Mouse (Mus musculus) heart, embryonic 12.5 days (tissue): Measurements from ENCODE around the gene Fam131c. TPM values are rescaled to one million over a fixed set of nuclear protein-coding genes. Genes with fewer than 3 reads are reported as not detected.
A peak's percentile ranks its signal among the peaks of the same experiment; 100 is the strongest.

Experiments
- ATAC-seq: fragments of 200-750 bp; cut with Nextera tagmentation; 2 replicates; pipeline ENCODE4 v1.8.0; 2017; ENCODE audit warnings: moderate TSS enrichment, moderate library complexity; ENCODE audit not compliant: insufficient number of reproducible peaks, low FRiP score
- H3K27ac ChIP-seq: fragments of 300-500 bp; sonication (generic); 2 replicates; pipeline ENCODE4 v1.5.1; 2016; ENCODE audit warnings: mild to moderate bottlenecking, moderate library complexity; ENCODE audit not compliant: poor library complexity, severe bottlenecking
- H3K27me3 ChIP-seq: fragments of 300-500 bp; sonication (generic); replicated peaks from 2 replicates; pipeline ENCODE4 v1.6.1; 2016; ENCODE audit warnings: mild to moderate bottlenecking, moderate library complexity
- H3K36me3 ChIP-seq: fragments of 300-500 bp; sonication (generic); 2 replicates; pipeline ENCODE4 v1.6.1; 2016; ENCODE audit warnings: mild to moderate bottlenecking, moderate library complexity
- H3K4me1 ChIP-seq: fragments of 300-500 bp; sonication (generic); replicated peaks from 2 replicates; pipeline ENCODE4 v1.6.1; 2016; ENCODE audit warnings: mild to moderate bottlenecking
- H3K4me2 ChIP-seq: fragments of 300-500 bp; sonication (generic); 2 replicates; pipeline ENCODE4 v1.6.1; 2016; ENCODE audit warnings: mild to moderate bottlenecking, moderate library complexity
- H3K4me3 ChIP-seq: fragments of 300-500 bp; sonication (generic); 2 replicates; pipeline ENCODE4 v1.5.1; 2016; ENCODE audit warnings: mild to moderate bottlenecking
- H3K9ac ChIP-seq: fragments of 300-500 bp; sonication (generic); 2 replicates; pipeline ENCODE4 v1.6.1; 2016; ENCODE audit warnings: mild to moderate bottlenecking, moderate library complexity
- H3K9me3 ChIP-seq: fragments of 300-500 bp; sonication (generic); replicated peaks from 2 replicates; pipeline ENCODE4 v1.6.1; 2016; ENCODE audit warnings: mild to moderate bottlenecking, moderate library complexity
- WGBS: fragments of 180-500 bp; shearing (Covaris S2); methylation state at CpG from one replicate; pipeline ENCODE4 v1.1.7; 2016; 5-methylcytosine and 5-hydroxymethylcytosine counted together
- polyA plus RNA-seq: library from polyadenylated mRNA; unstranded; fragments of >200 nt; fragmentation: Nextera tagmentation; extraction: Ambion mirVana; gene quantifications from 2 replicates; pipeline ENCODE4 v1.2.1, GENCODE M21; 2016

Gene Fam131c
- 0.93 and 1.1 TPM in 2 replicates for polyA plus RNA-seq

- peaks cover 71% of the 10 kb centered on the region for H3K27me3 ChIP-seq
- peaks cover 13% of the 10 kb centered on the region for H3K4me1 ChIP-seq
- under 1% methylated on average over 65 of the region's 71 CpGs for WGBS
- H3K27ac ChIP-seq, result 0 out of 2 replicates have a peak within 1 kb of the TSS, but pooled peaks have one; percentile 5
- no peaks in the 10 kb centered on the region for H3K9me3 ChIP-seq
- peak within 1 kb of the TSS; percentile 100 for H3K4me2 ChIP-seq
- no peak for ATAC-seq
- H3K9ac ChIP-seq, result peak within 1 kb of the TSS; percentile 79
- no peaks in the 10 kb centered on the region for H3K36me3 ChIP-seq
- peak within 1 kb of the TSS; percentile 69 for H3K4me3 ChIP-seq
Observed at GRCm38 (mm10) chr4:141367997-141368791, at the start of gene Fam131c. TSS of gene Fam131c (plus strand) at chr4:141368220.

DNA sequence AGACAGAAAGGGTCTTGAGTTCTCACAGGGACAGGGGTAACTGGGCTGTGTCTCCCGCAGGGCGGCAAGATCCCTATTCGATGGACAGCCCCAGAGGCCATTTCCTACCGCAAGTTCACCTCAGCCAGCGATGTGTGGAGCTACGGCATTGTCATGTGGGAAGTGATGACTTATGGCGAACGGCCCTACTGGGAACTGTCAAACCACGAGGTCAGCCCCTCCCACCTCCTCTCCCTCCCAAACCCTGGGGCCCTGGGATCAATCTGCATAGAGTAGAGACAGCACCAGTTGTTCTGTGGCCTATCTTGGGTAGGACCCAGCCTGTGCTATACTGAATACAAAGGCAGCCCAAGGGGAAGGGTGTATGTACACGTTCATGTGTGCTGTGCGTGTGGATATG is 45.5 kb upstream of the Fam131c start:
- no peak overlapping the region for H3K27ac ChIP-seq

GRCm38 (mm10) chr4:141324771-141325191 is 43.2 kb upstream of the Fam131c start:
- H3K27ac ChIP-seq, result peak overlapping the region; percentile 63; the same call in 1 of the 2 replicates
- H3K4me3 ChIP-seq, result no peak overlapping the region
- no peak for ATAC-seq
- H3K27me3 ChIP-seq, result no peaks in the 10 kb centered on the region
- H3K9ac ChIP-seq, result no peak overlapping the region
- 67% methylated on average over 6 of the region's 6 CpGs for WGBS
- no peaks in the 10 kb centered on the region for H3K9me3 ChIP-seq
- H3K36me3 ChIP-seq, result peaks cover 70% of the 10 kb centered on the region
- no peak overlapping the region for H3K4me2 ChIP-seq
- peaks cover 37% of the 10 kb centered on the region for H3K4me1 ChIP-seq

More for the DNA sequence above, 45.5 kb upstream of the Fam131c start:
- Histone ChIP-seq H3K27me3 (no peaks in the 10 kb centered on the region), H3K4me3 (no peak overlapping the region), H3K9ac (no peak overlapping the region), H3K36me3 (peaks cover 75% of the 10 kb centered on the region), H3K4me1 (peaks cover 37% of the 10 kb centered on the region), H3K9me3 (no peaks in the 10 kb centered on the region), H3K4me2 (no peak overlapping the region)
- 77% methylated on average over 11 of the region's 11 CpGs for WGBS
- ATAC-seq, result no peak

DNA sequence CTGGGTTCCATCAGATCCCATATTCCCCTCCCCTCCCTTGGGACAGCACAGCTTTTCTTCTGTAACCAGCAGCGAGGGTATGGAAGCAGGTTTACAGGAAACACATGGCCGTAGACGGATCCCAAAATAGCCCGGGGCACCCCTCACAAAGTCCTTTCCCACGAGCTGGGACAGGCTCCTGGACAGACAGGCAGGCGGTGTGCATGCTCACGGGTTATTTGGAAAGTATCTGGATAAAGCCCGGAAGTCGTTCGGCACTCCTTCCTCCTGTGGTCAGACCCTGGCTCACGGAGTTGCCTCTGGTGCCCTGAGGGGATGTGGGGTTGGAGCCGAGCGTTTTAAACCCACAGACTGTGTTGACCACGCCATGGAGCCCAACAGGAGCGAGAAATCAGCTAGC is 42.4 kb upstream of the Fam131c start:
- H3K9ac ChIP-seq, result 0 out of 2 replicates have a peak overlapping the region, but pooled peaks have one; percentile 0
- no peak overlapping the region for H3K4me2 ChIP-seq
- no peak overlapping the region for H3K4me3 ChIP-seq
- 28% methylated on average over 15 of the region's 15 CpGs for WGBS
- H3K4me1 ChIP-seq, result peaks cover 37% of the 10 kb centered on the region
- H3K36me3 ChIP-seq, result peaks cover 65% of the 10 kb centered on the region
- H3K9me3 ChIP-seq, result no peaks in the 10 kb centered on the region
- peak; percentile 16; the same call in 1 of the 2 replicates for ATAC-seq
- no peaks in the 10 kb centered on the region for H3K27me3 ChIP-seq
- H3K27ac ChIP-seq, result peak overlapping the region; percentile 63

DNA sequence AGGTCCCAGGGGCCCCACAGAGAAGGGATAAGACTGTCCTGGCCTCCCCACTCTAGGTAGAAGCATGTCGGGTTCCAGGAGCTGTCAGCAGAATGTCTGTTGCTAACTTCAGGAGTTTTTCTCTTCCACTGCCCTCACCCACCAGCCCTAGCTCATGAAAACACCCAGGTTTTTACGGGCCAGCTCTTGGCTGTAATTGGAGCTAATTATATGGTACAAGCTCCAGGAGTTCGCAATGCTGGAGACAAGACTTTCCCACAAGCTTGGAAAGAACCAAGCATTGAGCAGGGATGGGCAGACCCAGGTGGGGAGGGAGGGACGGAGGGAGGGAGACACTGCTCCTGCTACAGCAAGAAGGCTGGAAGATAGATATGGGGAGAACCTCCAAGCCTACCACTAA is 40.9 kb upstream of the Fam131c start:
- 59% methylated on average over 4 of the region's 4 CpGs for WGBS

GRCm38 (mm10) chr4:141328742-141329141 is 39.3 kb upstream of the Fam131c start:
- Histone ChIP-seq H3K4me3 (no peak overlapping the region), H3K4me2 (no peak overlapping the region), H3K9me3 (no peaks in the 10 kb centered on the region), H3K27ac (no peak overlapping the region), H3K36me3 (peaks cover 34% of the 10 kb centered on the region), H3K27me3 (no peaks in the 10 kb centered on the region), H3K9ac (no peak overlapping the region), H3K4me1 (peaks cover 39% of the 10 kb centered on the region)
- WGBS, result 79% methylated on average over 9 of the region's 9 CpGs
- no peak for ATAC-seq

More for the DNA sequence above, 40.9 kb upstream of the Fam131c start:
- peaks cover 37% of the 10 kb centered on the region for H3K4me1 ChIP-seq
- H3K27me3 ChIP-seq, result no peaks in the 10 kb centered on the region
- no peak overlapping the region for H3K4me2 ChIP-seq
- peaks cover 50% of the 10 kb centered on the region for H3K36me3 ChIP-seq
- H3K9me3 ChIP-seq, result no peaks in the 10 kb centered on the region
- no peak overlapping the region for H3K4me3 ChIP-seq
- no peak for ATAC-seq
- no peak overlapping the region for H3K9ac ChIP-seq
- no peak overlapping the region for H3K27ac ChIP-seq

- no peak overlapping the region for H3K4me3 ChIP-seq
- no peak overlapping the region for H3K9ac ChIP-seq
- H3K4me1 ChIP-seq, result peaks cover 37% of the 10 kb centered on the region
- 69% methylated on average over 12 of the region's 12 CpGs for WGBS
- H3K4me2 ChIP-seq, result no peak overlapping the region
- H3K9me3 ChIP-seq, result no peaks in the 10 kb centered on the region
- no peak overlapping the region for H3K27ac ChIP-seq
- peaks cover 22% of the 10 kb centered on the region for H3K36me3 ChIP-seq
- ATAC-seq, result no peak
- H3K27me3 ChIP-seq, result no peaks in the 10 kb centered on the region
Observed at GRCm38 (mm10) chr4:141329968-141330367, 38.1 kb upstream of the Fam131c start.

- H3K4me1 ChIP-seq, result peaks cover 37% of the 10 kb centered on the region
- WGBS, result 90% methylated on average over 2 of the region's 2 CpGs
- no peak overlapping the region for H3K4me3 ChIP-seq
- ATAC-seq, result no peak
- no peaks in the 10 kb centered on the region for H3K9me3 ChIP-seq
- H3K4me2 ChIP-seq, result no peak overlapping the region
- H3K27ac ChIP-seq, result no peak overlapping the region
- H3K9ac ChIP-seq, result no peak overlapping the region
- peaks cover 22% of the 10 kb centered on the region for H3K36me3 ChIP-seq
- no peaks in the 10 kb centered on the region for H3K27me3 ChIP-seq
Observed at GRCm38 (mm10) chr4:141331446-141331845, 36.6 kb upstream of the Fam131c start.

DNA sequence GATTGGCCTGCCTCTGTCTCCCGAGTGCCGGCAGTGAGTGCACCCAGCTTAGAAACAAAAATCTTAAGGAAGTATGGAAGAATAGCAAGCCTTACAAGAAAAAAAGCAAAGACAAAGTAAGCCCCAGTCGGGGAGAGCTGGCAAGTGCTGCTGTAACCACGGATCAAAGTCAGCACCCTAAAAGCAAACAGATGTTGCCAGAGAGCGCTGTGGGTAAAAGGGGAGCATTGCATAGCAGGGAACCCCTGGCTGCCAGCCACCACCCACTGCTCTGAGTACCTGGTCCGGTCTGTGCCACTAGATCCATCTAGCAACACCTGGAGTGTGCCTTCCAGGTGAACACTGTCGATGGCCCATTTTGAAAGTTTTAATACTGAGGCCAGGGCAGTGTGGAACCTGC is 35.8 kb upstream of the Fam131c start:
- 74% methylated on average over 7 of the region's 7 CpGs for WGBS
- no peak overlapping the region for H3K4me3 ChIP-seq
- H3K4me1 ChIP-seq, result peaks cover 30% of the 10 kb centered on the region
- H3K9ac ChIP-seq, result no peak overlapping the region
- ATAC-seq, result no peak
- H3K27ac ChIP-seq, result no peak overlapping the region
- H3K27me3 ChIP-seq, result no peaks in the 10 kb centered on the region
- H3K9me3 ChIP-seq, result no peaks in the 10 kb centered on the region
- H3K4me2 ChIP-seq, result no peak overlapping the region
- H3K36me3 ChIP-seq, result peaks cover 19% of the 10 kb centered on the region

- peak overlapping the region; percentile 29; the same call in 1 of the 2 replicates for H3K27ac ChIP-seq
- H3K9me3 ChIP-seq, result no peaks in the 10 kb centered on the region
- no peak for ATAC-seq
- H3K36me3 ChIP-seq, result no peaks in the 10 kb centered on the region
- peaks cover 49% of the 10 kb centered on the region for H3K4me1 ChIP-seq
- 67% methylated on average over 5 of the region's 5 CpGs for WGBS
- no peak overlapping the region for H3K4me3 ChIP-seq
- no peak overlapping the region for H3K4me2 ChIP-seq
- H3K27me3 ChIP-seq, result no peaks in the 10 kb centered on the region
- H3K9ac ChIP-seq, result 0 out of 2 replicates have a peak overlapping the region, but pooled peaks have one; percentile 38
Observed at GRCm38 (mm10) chr4:141334695-141335094, 33.3 kb upstream of the Fam131c start.

DNA sequence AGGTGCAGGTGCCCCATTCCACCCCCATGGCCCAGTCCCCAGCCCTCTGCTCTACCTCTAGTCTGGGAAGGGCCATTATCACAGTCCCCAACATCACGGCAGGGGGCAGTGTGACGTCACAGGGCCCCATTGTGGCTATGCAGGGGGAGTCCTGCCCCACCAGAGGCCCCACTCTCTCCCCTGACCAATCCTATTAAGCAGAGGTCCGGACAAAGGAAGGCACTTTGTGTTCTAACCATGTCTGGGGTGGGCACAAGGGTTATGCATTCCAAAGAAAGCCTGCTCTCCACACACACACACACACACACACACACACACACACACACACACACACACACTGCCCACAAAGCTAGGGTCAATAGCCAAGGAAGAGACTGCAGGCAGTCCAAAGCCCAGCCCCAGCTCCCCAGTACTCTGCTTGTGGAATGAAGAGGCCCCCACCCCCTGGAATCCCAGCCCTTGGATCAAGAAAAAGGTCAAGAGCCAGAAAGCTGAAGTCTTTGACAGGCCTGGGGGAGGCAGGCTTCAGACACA is 32.7 kb upstream of the Fam131c start:
- ATAC-seq, result 0 out of 2 replicates have a peak, but pooled peaks have one; percentile 24
- Histone ChIP-seq H3K4me3 (no peak overlapping the region), H3K9me3 (no peaks in the 10 kb centered on the region), H3K4me1 (peaks cover 49% of the 10 kb centered on the region), H3K36me3 (no peaks in the 10 kb centered on the region), H3K9ac (no peak overlapping the region), H3K4me2 (no peak overlapping the region), H3K27me3 (no peaks in the 10 kb centered on the region), H3K27ac (peak overlapping the region; percentile 29)
- WGBS, result 27% methylated on average over 3 of the region's 3 CpGs
